Mouse (Mus musculus) intestine, embryonic 15.5 days (tissue): ENCODE data around the gene Eml6. TPM values are rescaled to one million over a fixed set of nuclear protein-coding genes. Genes with fewer than 3 reads are reported as not detected.

Source experiments
- ATAC-seq: fragments of 200-750 bp; cut with Nextera tagmentation; 2 replicates; pipeline ENCODE4 v1.8.0; 2017; ENCODE audit warnings: moderate TSS enrichment, moderate library complexity
- H3K27ac ChIP-seq: fragments of 300-500 bp; sonication (generic); 2 replicates; pipeline ENCODE4 v1.5.1; 2015; ENCODE audit warnings: mild to moderate bottlenecking, inconsistent platforms
- H3K27me3 ChIP-seq: fragments of 300-500 bp; sonication (generic); replicated peaks from 2 replicates; pipeline ENCODE4 v1.6.1; 2015; ENCODE audit warnings: inconsistent platforms
- H3K36me3 ChIP-seq: fragments of 300-500 bp; sonication (generic); 2 replicates; pipeline ENCODE4 v1.6.1; 2015; ENCODE audit warnings: inconsistent platforms
- H3K4me1 ChIP-seq: fragments of 300-500 bp; sonication (generic); replicated peaks from 2 replicates; pipeline ENCODE4 v1.6.1; 2015; ENCODE audit warnings: inconsistent platforms
- H3K4me2 ChIP-seq: fragments of 300-500 bp; sonication (generic); replicated peaks from 2 replicates; pipeline ENCODE4 v1.6.1; 2015; ENCODE audit warnings: mild to moderate bottlenecking, inconsistent platforms
- H3K4me3 ChIP-seq: fragments of 300-500 bp; sonication (generic); replicated peaks from 2 replicates; pipeline ENCODE4 v1.5.1; 2015; ENCODE audit warnings: inconsistent platforms
- H3K9ac ChIP-seq: fragments of 300-500 bp; sonication (generic); 2 replicates; pipeline ENCODE4 v1.6.1; 2015; ENCODE audit warnings: inconsistent platforms
- H3K9me3 ChIP-seq: fragments of 300-500 bp; sonication (generic); 2 replicates; pipeline ENCODE4 v1.6.1; 2016; ENCODE audit warnings: inconsistent platforms
- WGBS: fragments of 180-500 bp; shearing (Covaris S2); methylation state at CpG from one replicate; pipeline ENCODE4 v1.1.7; 2015; 5-methylcytosine and 5-hydroxymethylcytosine counted together
- polyA plus RNA-seq: library from polyadenylated mRNA; unstranded; fragments of >200 nt; fragmentation: Nextera tagmentation; extraction: Ambion mirVana; gene quantifications from 2 replicates; pipeline ENCODE4 v1.2.1, GENCODE M21; 2015

Gene Eml6
- polyA plus RNA-seq, 1 experiment from 2014 or later = 0.60 TPM

DNA sequence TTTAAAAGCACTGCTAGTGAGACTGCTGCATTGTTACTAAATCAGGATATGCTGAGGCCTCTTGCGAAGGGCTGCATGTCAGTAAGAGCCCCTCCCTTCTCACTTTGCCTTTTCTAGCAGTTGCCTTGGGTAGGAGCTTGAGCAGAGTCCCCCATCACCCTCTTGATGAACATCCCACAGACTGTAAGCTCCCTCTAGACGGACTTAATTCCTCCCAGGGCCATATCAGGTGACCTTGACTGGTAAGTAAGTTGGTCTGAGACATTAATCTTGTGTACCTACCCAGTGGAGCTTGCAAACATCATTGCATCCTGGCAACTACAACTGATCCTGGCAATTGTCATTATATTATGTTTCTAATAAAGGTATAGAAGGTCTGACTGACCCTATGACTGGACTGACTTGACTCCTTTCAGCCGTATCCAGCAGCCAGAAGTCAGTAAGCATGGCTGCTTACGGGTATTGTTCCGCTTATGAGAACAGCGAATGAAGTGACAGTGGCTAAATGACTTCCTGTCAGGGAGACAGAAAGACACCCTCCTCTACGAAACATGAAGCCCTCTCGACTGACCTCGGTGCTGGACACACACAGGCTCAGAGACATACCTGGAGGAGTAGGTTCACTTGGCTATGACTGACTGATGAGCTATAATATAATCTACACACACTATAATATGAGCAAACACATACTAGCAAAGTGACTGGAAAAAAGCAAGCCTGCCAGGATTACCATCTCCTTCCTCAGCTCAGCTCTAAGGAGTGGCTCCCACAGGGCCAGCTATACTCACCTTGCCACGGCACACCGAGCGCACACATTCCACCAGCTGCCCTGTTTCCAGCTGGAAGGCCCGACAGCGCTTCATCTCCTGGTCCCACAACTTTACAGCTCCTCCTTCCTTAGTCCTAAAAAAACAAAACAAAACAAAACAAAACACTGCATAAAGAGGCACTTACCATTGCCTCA is 273.9 kb downstream of the Eml6 start:
- Histone ChIP-seq H3K27ac (no peak overlapping the region), H3K4me2 (no peak overlapping the region), H3K27me3 (no peaks in the 10 kb centered on the region), H3K4me1 (no peaks in the 10 kb centered on the region), H3K4me3 (no peak overlapping the region), H3K36me3 (no peaks in the 10 kb centered on the region), H3K9ac (no peak overlapping the region), H3K9me3 (no peaks in the 10 kb centered on the region)
- WGBS = 82% methylated on average over 14 of the region's 14 CpGs
- ATAC-seq = no peak

DNA sequence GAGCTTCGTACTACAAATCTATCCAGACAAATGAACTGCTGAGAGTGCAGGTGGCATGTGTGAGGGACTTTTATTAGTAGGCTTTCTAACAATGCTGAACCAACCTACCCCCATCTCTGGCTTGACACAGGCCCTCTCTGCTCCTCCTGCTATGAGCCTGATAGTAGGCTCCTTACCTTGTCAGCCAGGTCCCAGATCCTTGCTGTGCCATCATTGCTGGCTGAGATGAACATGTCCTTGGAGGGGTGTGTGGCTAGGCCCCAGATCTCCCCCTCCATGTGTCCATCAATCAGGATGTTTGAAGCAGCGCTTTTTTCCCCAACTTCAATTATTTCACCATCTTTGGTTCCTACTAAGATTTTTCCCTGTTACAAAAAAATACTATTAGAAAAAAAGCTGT is 274.8 kb downstream of the Eml6 start:
- Histone ChIP-seq H3K9ac (no peak overlapping the region), H3K27ac (no peak overlapping the region), H3K4me2 (no peak overlapping the region), H3K36me3 (peaks cover 5% of the 10 kb centered on the region; the same call in 1 of the 2 replicates), H3K27me3 (no peaks in the 10 kb centered on the region), H3K4me1 (no peaks in the 10 kb centered on the region), H3K9me3 (no peaks in the 10 kb centered on the region), H3K4me3 (no peak overlapping the region)
- ATAC-seq = no peak
- WGBS = 92% methylated on average over 2 of the region's 2 CpGs

DNA sequence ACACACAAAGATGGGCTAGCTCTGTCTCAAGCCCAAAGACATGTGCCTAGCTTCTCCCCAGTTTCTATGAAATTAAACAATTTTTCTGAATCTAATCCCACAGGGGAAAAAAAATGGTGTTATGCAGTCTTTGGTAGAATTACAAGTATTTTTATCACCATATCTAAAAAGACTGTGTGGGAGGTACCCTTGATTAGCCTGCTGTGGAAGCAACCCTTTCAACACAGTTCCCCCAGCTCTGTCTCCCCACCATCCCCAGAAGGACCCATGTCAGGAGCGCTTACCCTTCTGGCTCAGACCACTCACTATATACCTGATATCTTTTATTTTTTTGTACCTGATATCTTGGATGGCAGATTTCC is 276.4 kb downstream of the Eml6 start:
- H3K36me3 ChIP-seq = peaks cover 5% of the 10 kb centered on the region; the same call in 1 of the 2 replicates
- H3K9ac ChIP-seq = no peak overlapping the region
- 95% methylated on average over 1 of the region's 1 CpGs for WGBS
- H3K9me3 ChIP-seq = no peaks in the 10 kb centered on the region
- H3K4me2 ChIP-seq = no peak overlapping the region
- H3K27me3 ChIP-seq = no peaks in the 10 kb centered on the region
- H3K4me3 ChIP-seq = no peak overlapping the region
- H3K27ac ChIP-seq = no peak overlapping the region
- no peaks in the 10 kb centered on the region for H3K4me1 ChIP-seq
- no peak for ATAC-seq

DNA sequence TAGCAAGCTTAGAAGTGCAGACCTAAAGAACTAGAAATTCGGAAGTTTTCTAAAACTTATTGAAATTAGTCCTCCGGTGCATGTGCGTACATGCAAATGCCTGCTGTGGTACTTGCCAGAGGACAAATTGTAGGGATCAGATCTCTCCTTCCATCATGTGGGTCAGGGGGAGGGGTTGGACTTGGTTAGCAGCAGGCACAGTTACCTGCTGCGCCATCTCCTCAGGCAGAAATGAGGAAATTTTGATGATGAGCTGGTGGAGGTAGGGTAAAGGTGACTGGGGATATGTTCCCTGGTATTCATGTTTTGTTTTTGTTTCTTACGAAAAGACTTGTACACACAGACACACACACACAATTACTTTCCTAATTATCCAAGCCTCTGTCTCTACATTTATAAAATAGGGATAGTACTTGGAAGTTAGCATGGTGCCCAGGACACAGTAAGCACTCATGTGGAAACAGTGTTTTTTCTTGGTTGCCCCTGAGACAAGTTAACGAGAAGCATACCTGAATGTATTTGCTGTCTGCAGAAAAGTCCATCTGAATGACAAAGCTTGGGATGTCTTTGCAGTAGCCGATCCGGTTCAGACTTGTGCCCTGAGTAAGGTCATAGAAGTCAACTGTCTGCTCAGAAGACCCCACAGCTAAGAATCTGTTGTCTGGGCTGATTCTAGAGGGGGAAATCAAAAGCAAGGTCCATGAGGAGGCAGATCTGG is 276.9 kb downstream of the Eml6 start:
- 94% methylated on average over 8 of the region's 8 CpGs for WGBS
- Histone ChIP-seq H3K27ac (no peak overlapping the region), H3K9ac (no peak overlapping the region), H3K36me3 (peaks cover 5% of the 10 kb centered on the region; the same call in 1 of the 2 replicates), H3K9me3 (no peaks in the 10 kb centered on the region), H3K27me3 (no peaks in the 10 kb centered on the region), H3K4me3 (no peak overlapping the region), H3K4me2 (no peak overlapping the region), H3K4me1 (no peaks in the 10 kb centered on the region)
- ATAC-seq = no peak

DNA sequence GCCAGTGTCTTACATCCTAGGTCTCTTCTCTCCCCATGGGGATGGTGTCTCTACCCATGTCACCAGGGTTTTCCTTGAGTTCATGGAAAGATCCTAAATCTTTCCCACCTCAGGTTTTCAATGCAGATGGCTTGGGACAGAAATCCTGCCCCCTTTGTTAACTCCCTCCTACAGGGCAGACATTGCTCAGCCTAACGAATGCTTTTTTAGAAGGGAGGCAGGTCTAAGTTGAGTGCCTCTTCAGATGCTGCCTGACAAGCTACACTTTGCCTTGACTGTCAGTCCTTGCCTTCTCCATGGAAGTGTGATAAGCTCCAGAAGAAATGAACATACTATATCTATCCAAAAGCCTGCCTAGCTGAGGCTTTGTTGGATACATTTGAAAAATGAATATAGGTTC is 278.0 kb downstream of the Eml6 start:
- H3K4me2 ChIP-seq = no peak overlapping the region
- no peaks in the 10 kb centered on the region for H3K9me3 ChIP-seq
- H3K9ac ChIP-seq = no peak overlapping the region
- no peak overlapping the region for H3K27ac ChIP-seq
- peaks cover 5% of the 10 kb centered on the region; the same call in 1 of the 2 replicates for H3K36me3 ChIP-seq
- ATAC-seq = no peak
- WGBS = 91% methylated on average over 1 of the region's 1 CpGs
- H3K27me3 ChIP-seq = no peaks in the 10 kb centered on the region
- no peaks in the 10 kb centered on the region for H3K4me1 ChIP-seq
- H3K4me3 ChIP-seq = no peak overlapping the region

DNA sequence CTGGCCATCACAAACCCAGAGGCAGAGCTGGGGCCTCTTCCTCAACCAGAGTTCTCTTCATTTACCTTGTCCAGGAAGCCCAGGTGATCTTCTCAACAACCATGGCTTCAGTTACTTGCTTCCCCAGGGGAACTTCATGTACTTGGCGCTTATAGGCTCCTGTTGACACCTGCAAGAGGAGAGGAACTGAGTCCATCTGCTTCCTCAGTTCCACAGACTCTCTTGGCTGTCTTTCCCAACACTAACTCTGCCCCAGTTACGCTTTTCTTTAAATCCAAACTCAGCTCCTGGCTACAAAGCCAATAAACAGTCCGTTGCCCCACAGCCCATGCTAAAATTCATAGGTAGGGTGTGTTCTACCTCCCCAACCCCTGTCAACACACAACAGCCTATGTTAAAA is 278.5 kb downstream of the Eml6 start:
- WGBS = 97% methylated on average over 3 of the region's 3 CpGs
- H3K9ac ChIP-seq = no peak overlapping the region
- H3K27me3 ChIP-seq = no peaks in the 10 kb centered on the region
- no peaks in the 10 kb centered on the region for H3K9me3 ChIP-seq
- H3K4me1 ChIP-seq = no peaks in the 10 kb centered on the region
- no peak overlapping the region for H3K27ac ChIP-seq
- peaks cover 5% of the 10 kb centered on the region; the same call in 1 of the 2 replicates for H3K36me3 ChIP-seq
- no peak overlapping the region for H3K4me2 ChIP-seq
- ATAC-seq = no peak
- no peak overlapping the region for H3K4me3 ChIP-seq

DNA sequence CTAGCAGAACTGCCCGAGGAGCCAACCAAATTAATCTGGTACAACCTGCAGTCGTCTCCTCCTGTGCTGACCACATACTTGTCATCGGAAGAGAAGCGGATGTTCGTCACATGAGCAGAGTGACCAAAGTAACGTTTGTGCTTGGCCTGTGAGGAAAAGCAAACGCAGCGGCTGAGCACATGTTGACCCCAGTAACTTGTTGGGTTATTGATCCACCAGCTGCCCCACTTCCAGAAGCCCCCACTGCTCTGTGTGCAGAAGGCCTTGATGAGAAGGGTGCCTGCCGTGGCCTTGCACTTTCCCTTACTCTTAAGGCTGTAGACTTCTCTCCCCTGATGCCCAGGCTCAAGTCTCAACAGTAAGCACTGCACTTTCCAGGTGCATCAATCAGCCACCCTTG is 279.6 kb downstream of the Eml6 start:
- no peak for ATAC-seq
- Histone ChIP-seq H3K27ac (no peak overlapping the region), H3K4me1 (no peaks in the 10 kb centered on the region), H3K4me2 (no peak overlapping the region), H3K4me3 (no peak overlapping the region), H3K9me3 (no peaks in the 10 kb centered on the region), H3K27me3 (no peaks in the 10 kb centered on the region), H3K9ac (no peak overlapping the region), H3K36me3 (peaks cover 8% of the 10 kb centered on the region; the same call in 1 of the 2 replicates)
- 86% methylated on average over 9 of the region's 9 CpGs for WGBS

DNA sequence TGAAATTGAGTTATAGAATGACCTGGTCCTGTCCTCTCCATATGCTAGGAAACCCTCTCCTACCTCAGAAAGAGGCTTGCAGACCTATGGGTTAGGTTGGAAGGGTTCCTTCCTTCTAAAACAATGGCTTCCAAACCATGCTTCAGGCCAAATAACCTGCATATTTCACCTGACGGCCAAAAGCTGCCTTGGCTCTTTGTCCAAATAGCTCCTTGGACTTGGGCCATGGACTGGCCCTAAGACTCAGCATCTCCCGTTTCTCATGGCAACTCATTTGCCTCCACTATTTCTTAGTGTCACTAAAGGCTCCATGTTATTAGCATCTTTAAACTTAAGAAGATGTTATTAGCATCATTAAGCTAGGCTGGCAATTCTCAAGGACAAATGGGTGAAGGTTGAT is 280.3 kb downstream of the Eml6 start:
- Histone ChIP-seq H3K27me3 (no peaks in the 10 kb centered on the region), H3K27ac (no peak overlapping the region), H3K9me3 (no peaks in the 10 kb centered on the region), H3K4me1 (no peaks in the 10 kb centered on the region), H3K4me2 (no peak overlapping the region), H3K36me3 (peaks cover 8% of the 10 kb centered on the region; the same call in 1 of the 2 replicates), H3K4me3 (no peak overlapping the region), H3K9ac (no peak overlapping the region)
- ATAC-seq = no peak
- 77% methylated on average over 2 of the region's 2 CpGs for WGBS

DNA sequence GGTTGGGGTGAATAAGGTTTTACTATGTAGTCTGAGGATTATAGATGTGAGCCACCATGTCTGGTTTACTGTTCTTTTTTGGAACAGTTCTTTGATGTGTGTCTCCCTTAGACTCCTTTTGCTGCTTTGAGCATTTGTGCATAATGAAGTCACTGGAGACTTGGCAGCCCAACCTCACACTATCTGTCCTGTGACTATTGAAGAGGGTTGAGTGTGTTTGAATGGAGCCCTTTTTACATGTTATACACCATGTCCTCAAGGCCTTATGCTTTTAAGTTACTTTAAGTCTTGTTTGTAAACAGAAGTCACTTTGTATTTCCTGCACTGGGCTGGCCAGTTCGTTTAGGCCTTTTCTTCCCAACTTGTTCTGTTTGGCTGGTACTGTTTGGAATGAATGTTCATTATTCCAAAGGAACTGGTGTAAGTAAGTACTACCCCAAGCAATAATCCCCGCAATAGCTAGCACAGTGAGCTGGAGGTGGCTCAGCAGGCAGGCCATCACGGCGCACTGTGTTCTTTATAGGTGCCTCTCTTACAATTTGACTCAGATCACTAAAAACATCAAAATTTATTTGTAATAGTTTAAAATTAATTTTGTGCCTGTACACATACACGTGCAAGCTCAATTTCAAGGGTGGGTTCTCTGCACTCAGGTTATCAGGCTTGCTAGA is 280.9 kb downstream of the Eml6 start:
- Histone ChIP-seq H3K9ac (no peak overlapping the region), H3K9me3 (no peaks in the 10 kb centered on the region), H3K27ac (no peak overlapping the region), H3K4me1 (no peaks in the 10 kb centered on the region), H3K27me3 (no peaks in the 10 kb centered on the region), H3K4me3 (no peak overlapping the region), H3K36me3 (peaks cover 8% of the 10 kb centered on the region; the same call in 1 of the 2 replicates), H3K4me2 (no peak overlapping the region)
- no peak for ATAC-seq
- WGBS = 84% methylated on average over 5 of the region's 5 CpGs

DNA sequence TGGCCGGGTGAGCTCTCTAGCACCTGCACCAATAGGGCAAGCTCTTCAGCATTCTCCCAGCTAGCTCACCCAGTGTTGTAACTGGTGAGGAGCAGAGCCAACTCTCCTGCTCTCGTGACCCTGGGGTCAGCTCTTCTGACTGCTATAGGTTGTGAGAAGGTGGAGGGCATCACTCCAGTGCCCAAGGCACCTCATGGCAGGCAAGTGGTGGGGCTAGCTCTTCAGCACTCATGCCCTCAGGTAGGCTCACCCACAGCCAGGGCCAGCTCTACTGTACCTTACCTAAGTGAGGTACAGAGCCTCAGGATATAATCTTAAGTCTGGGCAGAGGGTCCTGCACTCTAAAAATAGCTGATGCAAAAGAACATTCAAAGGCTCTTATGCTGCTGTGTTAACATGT is 286.1 kb downstream of the Eml6 start:
- H3K27me3 ChIP-seq = no peaks in the 10 kb centered on the region
- 89% methylated on average over 2 of the region's 2 CpGs for WGBS
- ATAC-seq = no peak

DNA sequence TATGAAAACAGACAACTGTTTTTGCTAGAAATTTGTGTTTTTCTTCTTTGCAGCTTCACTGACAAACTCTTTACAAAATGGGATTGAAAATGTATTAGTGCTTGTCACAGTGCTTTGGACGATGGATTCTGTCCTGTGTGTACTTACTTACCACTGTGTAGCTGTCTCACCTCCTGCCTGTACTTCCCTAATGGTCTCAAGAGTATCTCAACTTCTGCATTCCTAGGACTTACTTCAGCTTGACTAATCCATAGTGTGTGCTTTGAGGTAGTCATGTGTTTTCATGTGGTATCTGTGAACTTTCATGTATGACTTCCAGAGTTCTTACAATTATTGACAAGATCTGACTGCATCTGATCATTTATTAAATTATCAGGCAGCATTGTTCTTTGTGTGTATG is 297.9 kb downstream of the Eml6 start:
- H3K27ac ChIP-seq = no peak overlapping the region
- no peaks in the 10 kb centered on the region for H3K36me3 ChIP-seq
- no peak for ATAC-seq
- H3K27me3 ChIP-seq = no peaks in the 10 kb centered on the region
- no peak overlapping the region for H3K4me2 ChIP-seq
- WGBS = 83% methylated on average over 1 of the region's 1 CpGs
- H3K9me3 ChIP-seq = no peaks in the 10 kb centered on the region
- no peak overlapping the region for H3K4me3 ChIP-seq
- no peak overlapping the region for H3K9ac ChIP-seq
- no peaks in the 10 kb centered on the region for H3K4me1 ChIP-seq

More for the DNA sequence above, 286.1 kb downstream of the Eml6 start:
- 0 out of 2 replicates have a peak, but pooled peaks cover 2% of the 10 kb centered on the region for H3K36me3 ChIP-seq
- H3K4me3 ChIP-seq = no peak overlapping the region
- H3K27ac ChIP-seq = no peak overlapping the region
- no peaks in the 10 kb centered on the region for H3K9me3 ChIP-seq
- H3K4me2 ChIP-seq = no peak overlapping the region
- no peak overlapping the region for H3K9ac ChIP-seq
- no peaks in the 10 kb centered on the region for H3K4me1 ChIP-seq

DNA sequence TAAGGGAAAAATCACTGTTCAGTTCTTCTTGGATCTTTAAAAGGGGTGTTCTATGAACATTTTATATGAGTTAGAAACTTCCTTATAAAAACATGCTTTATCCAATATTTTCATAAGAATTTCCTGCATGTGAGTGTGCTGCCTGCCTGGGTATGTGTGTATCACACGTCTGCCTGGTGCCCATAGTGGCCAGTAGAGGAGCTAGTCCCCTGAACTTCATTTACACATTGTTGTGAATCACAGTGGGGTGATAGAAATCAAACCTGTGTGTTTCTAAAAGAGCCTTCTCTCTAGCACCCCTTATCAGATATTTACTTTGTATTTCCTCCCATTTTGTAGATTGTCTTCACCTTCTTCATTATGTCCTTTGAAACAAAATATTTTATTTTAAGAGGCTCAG is 300.2 kb downstream of the Eml6 start:
- Histone ChIP-seq H3K4me3 (no peak overlapping the region), H3K9ac (no peak overlapping the region), H3K27ac (no peak overlapping the region), H3K9me3 (no peaks in the 10 kb centered on the region), H3K4me1 (no peaks in the 10 kb centered on the region), H3K4me2 (no peak overlapping the region), H3K36me3 (no peaks in the 10 kb centered on the region), H3K27me3 (no peaks in the 10 kb centered on the region)
- no peak for ATAC-seq
- WGBS = 62% methylated on average over 1 of the region's 1 CpGs
